In the genomic region with DNA sequence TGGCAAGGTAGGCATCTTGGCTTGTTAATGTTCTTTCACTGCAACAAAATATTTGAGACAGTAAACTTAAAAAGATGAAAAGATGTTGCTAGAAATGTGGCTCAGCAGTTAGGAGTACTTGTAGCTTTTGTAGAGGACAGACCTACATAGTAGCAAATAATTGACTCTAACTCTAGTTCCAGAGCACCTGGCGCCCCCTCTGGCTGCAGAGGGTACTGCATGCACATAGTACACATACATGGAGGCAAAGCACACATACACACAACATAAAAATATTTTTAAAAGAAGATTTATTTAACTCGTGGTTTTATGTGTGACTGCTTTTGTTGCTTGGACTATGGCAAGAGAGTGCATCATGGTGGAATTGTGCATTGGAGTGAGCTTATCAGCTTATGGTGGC, we compare ENCODE assay signal across 16 mouse cellular contexts.
A peak's percentile ranks its signal among the peaks of the same experiment; 100 is the strongest.
DNase-seq lines count a peak whose midpoint lies in the region; ATAC-seq and TF ChIP-seq lines count a peak whose summit lies in the region.
"Had no signal": no experiment of that assay in that cellular context is flagged by ENCODE, and none has a peak within 500 bp of the region (broad histone marks: within the 10 kb centered on the region; RNA-seq: fewer than 3 reads in every experiment).

No protein-coding gene starts in this region.

- no peak overlapping the region for H3K9ac ChIP-seq in hindbrain, postnatal 0 days (replicated peaks; ENCODE audit: low read length)
- no peak overlapping the region for H3K9ac ChIP-seq in hindbrain, embryonic 16.5 days (ENCODE audit: low read depth, low read length)
- H3K9ac ChIP-seq in lung, postnatal 0 days (replicated peaks; ENCODE audit: low read depth), result no peak overlapping the region
- H3K9ac ChIP-seq: embryonic facial prominence, embryonic 13.5 days; forebrain, embryonic 12.5 days; intestine, embryonic 15.5 days; neural tube, embryonic 13.5 days had no signal

- no peak for TF ChIP-seq EP300 in lung, postnatal 0 days (IDR thresholded peaks at IDR 0.05)

- no peak for DNase-seq in hindbrain, postnatal 0 days (ENCODE audit: low spot score)
- DNase-seq in lung, postnatal 0 days (ENCODE audit: low spot score), result no peak
- DNase-seq in lung, postnatal 10 days, result no peak
- DNase-seq in R1 (ENCODE audit: low read depth, low spot score), result peak; percentile 39
- peak; percentile 55 for DNase-seq in testis, postnatal 10 days (ENCODE audit: low spot score)
- DNase-seq in adrenal gland, postnatal 10 days, result no peak
- DNase-seq: adrenal gland, postnatal 14 days; cerebellum, postnatal 36 days; lung, postnatal 36 days; thymus, adult 18-20 months had no signal

- no peak overlapping the region for H3K27ac ChIP-seq in hindbrain, postnatal 0 days
- H3K27ac ChIP-seq in hindbrain, embryonic 16.5 days (ENCODE audit: low read depth, low read length), result no peak overlapping the region
- no peak overlapping the region for H3K27ac ChIP-seq in lung, postnatal 0 days (ENCODE audit: low read length)
- H3K27ac ChIP-seq: embryonic facial prominence, embryonic 13.5 days; forebrain, embryonic 12.5 days; intestine, embryonic 15.5 days; neural tube, embryonic 13.5 days had no signal

- no peak overlapping the region for H3K4me3 ChIP-seq in hindbrain, postnatal 0 days (ENCODE audit: low read length)
- H3K4me3 ChIP-seq in hindbrain, embryonic 16.5 days (ENCODE audit: low read length), result no peak overlapping the region
- no peak overlapping the region for H3K4me3 ChIP-seq in lung, postnatal 0 days (ENCODE audit: low read depth, low read length)
- H3K4me3 ChIP-seq: embryonic facial prominence, embryonic 13.5 days; forebrain, embryonic 12.5 days; intestine, embryonic 15.5 days; neural tube, embryonic 13.5 days had no signal

- WGBS in hindbrain, postnatal 0 days, result 75% methylated on average over 2 of the region's 2 CpGs
- 78% methylated on average over 2 of the region's 2 CpGs for WGBS in hindbrain, embryonic 16.5 days
- WGBS in lung, postnatal 0 days, result 50% methylated on average over 2 of the region's 2 CpGs

- no peaks in the 10 kb centered on the region for H3K27me3 ChIP-seq in hindbrain, postnatal 0 days (ENCODE audit: insufficient read depth, low read length)
- H3K27me3 ChIP-seq in hindbrain, embryonic 16.5 days (replicated peaks; ENCODE audit: control insufficient read depth, insufficient read depth, low read length), result no peaks in the 10 kb centered on the region
- no peaks in the 10 kb centered on the region for H3K27me3 ChIP-seq in lung, postnatal 0 days (replicated peaks; ENCODE audit: insufficient read depth, low read length)
- H3K27me3 ChIP-seq: embryonic facial prominence, embryonic 13.5 days; forebrain, embryonic 12.5 days; intestine, embryonic 15.5 days; neural tube, embryonic 13.5 days had no signal

- H3K9me3 ChIP-seq in hindbrain, postnatal 0 days (ENCODE audit: low read length), result no peaks in the 10 kb centered on the region
- no peaks in the 10 kb centered on the region for H3K9me3 ChIP-seq in hindbrain, embryonic 16.5 days (ENCODE audit: control insufficient read depth, low read length)
- no peaks in the 10 kb centered on the region for H3K9me3 ChIP-seq in lung, postnatal 0 days (ENCODE audit: low read length)
- H3K9me3 ChIP-seq: embryonic facial prominence, embryonic 13.5 days had no signal

- H3K4me1 ChIP-seq in hindbrain, postnatal 0 days (ENCODE audit: insufficient read depth, low read length), result no peaks in the 10 kb centered on the region
- H3K4me1 ChIP-seq in hindbrain, embryonic 16.5 days (ENCODE audit: control insufficient read depth, insufficient read depth, low read depth, low read length), result no peaks in the 10 kb centered on the region
- no peaks in the 10 kb centered on the region for H3K4me1 ChIP-seq in lung, postnatal 0 days (ENCODE audit: insufficient read depth, low read depth, low read length)
- H3K4me1 ChIP-seq: embryonic facial prominence, embryonic 13.5 days; forebrain, embryonic 12.5 days; intestine, embryonic 15.5 days; neural tube, embryonic 13.5 days had no signal

- no peak overlapping the region for H3K4me2 ChIP-seq in hindbrain, postnatal 0 days (ENCODE audit: low read depth, low read length)
- H3K4me2 ChIP-seq in hindbrain, embryonic 16.5 days (ENCODE audit: low read length), result no peak overlapping the region
- H3K4me2 ChIP-seq in lung, postnatal 0 days (replicated peaks; ENCODE audit: low read depth, low read length), result no peak overlapping the region
- H3K4me2 ChIP-seq: embryonic facial prominence, embryonic 13.5 days; forebrain, embryonic 12.5 days; intestine, embryonic 15.5 days; neural tube, embryonic 13.5 days had no signal

- no peak for ATAC-seq in hindbrain, postnatal 0 days
- ATAC-seq in hindbrain, embryonic 16.5 days, result no peak
- ATAC-seq in lung, postnatal 0 days, result no peak
- no peak for ATAC-seq in megakaryocyte progenitor cell, adult 5-6 weeks (replicated peaks; ENCODE audit: poor library complexity)
- ATAC-seq: intestine, embryonic 15.5 days had no signal

- peak; percentile 51 for TF ChIP-seq CTCF in hindbrain, postnatal 0 days (IDR thresholded peaks at IDR 0.05; ENCODE audit: low read depth)
- peak; percentile 18; the same call in 1 of the 2 replicates for TF ChIP-seq CTCF in lung, postnatal 0 days (IDR thresholded peaks at IDR 0.05)

- H3K36me3 ChIP-seq in hindbrain, postnatal 0 days (ENCODE audit: insufficient read depth, low read length), result no peaks in the 10 kb centered on the region
- no peaks in the 10 kb centered on the region for H3K36me3 ChIP-seq in hindbrain, embryonic 16.5 days (ENCODE audit: control insufficient read depth, insufficient read depth, low read length)
- no peaks in the 10 kb centered on the region for H3K36me3 ChIP-seq in lung, postnatal 0 days (ENCODE audit: insufficient read depth, low read length)
- H3K36me3 ChIP-seq: embryonic facial prominence, embryonic 13.5 days; forebrain, embryonic 12.5 days; intestine, embryonic 15.5 days; neural tube, embryonic 13.5 days had no signal

Comparison
In these comparisons a context has a peak if more than half of its experiments do, and no peak if none do; other contexts are left out.
1. DNase-seq: peak in R1 (single experiment) and testis, postnatal 10 days (single experiment); none in hindbrain, postnatal 0 days (single experiment), lung, postnatal 0 days (single experiment), lung, postnatal 10 days (single experiment) and adrenal gland, postnatal 10 days (single experiment).